Mouse (Mus musculus): ENCODE data around the gene Lysmd4.

DNA sequence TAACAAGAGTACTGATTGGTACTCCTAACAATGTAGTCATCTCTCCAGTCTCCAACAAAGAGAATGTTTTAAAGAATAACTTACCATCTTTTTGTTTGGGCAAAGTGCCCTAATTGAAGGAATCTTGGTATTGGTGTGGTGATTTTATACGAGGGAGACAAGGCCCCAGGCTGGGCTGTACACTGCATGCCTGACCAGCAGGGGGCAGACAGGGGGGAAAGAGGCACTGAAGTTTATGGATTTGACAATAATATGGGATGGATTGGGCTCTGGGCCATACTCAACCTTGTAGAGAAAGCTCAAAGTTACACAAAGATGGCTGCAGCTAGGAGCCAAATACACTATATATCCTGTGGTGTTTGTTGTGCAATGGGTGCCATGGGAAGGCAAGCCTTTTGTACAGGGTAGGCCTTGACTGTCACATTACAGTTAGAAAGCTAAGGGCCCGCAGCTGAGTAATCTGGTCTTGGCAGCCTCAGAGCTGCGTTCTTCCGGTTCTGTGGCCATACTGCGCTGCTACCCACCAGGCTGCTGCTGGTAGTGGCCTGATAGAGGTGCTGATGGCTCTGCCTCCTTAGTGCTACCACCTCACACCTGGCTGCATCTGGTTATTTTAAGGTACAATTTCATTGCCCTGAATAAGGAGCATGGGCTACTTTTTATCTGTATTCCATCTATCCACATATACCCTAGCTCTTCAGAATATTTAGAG lies 6.7 kb downstream of the Lysmd4 start:
- TF ChIP-seq CTCF (IDR thresholded peaks at IDR 0.05; ENCODE audit: insufficient read depth, low read length) (peak; percentile 81), POLR2A (IDR thresholded peaks at IDR 0.05; ENCODE audit: borderline replicate concordance, extremely low read depth, low read depth, low read length) (no peak)
